Mouse (Mus musculus): ENCODE measurements around the gene Sh2d3c.

DNA sequence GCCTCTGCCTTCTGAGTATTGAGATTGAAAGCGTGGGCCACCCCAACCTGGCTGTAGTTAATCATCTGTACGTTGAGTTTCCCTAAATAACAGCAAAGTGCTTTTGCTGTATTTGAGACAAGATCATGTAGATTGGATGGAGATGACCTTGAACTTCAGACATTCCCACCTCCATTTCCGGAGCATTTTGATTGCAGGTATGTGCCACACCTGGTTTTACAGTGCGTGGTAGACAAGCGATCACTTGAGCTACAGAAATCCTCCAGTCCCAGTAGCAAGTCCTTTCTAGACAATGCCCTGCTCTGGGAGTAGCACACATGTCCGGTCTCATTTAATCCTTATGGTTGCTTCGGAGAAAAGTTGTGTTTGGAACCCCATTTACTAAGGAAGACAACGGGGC is 17.8 kb upstream of the Sh2d3c start:
- TF ChIP-seq CTCF (IDR thresholded peaks at IDR 0.05; ENCODE audit: borderline replicate concordance, extremely low read depth, insufficient read depth, insufficient read length) (no peak), POLR2A (IDR thresholded peaks at IDR 0.05; ENCODE audit: borderline replicate concordance, extremely low read depth, insufficient read depth, insufficient read length, poor library complexity, severe bottlenecking) (no peak)
